Mouse (Mus musculus) hindbrain, embryonic 15.5 days (tissue): ENCODE data around the gene Crygb. TPM values are rescaled to one million over a fixed set of nuclear protein-coding genes. Genes with fewer than 3 reads are reported as not detected.
"Not testable (repeated sequence)": the region's sequence is repeated elsewhere in the genome, so short reads cannot be mapped to it uniquely, and the experiment has no call there.

Source experiments
- ATAC-seq: fragments of 200-750 bp; cut with Nextera tagmentation; 2 replicates; pipeline ENCODE4 v1.8.0; 2017; ENCODE audit warnings: low read depth, moderate number of reproducible peaks, moderate TSS enrichment; ENCODE audit not compliant: low FRiP score
- H3K27ac ChIP-seq: fragments of 300-500 bp; sonication (generic); replicated peaks from 2 replicates; pipeline ENCODE4 v1.5.1; 2015; ENCODE audit warnings: mild to moderate bottlenecking, inconsistent platforms
- H3K27me3 ChIP-seq: fragments of 300-500 bp; sonication (generic); 2 replicates; pipeline ENCODE4 v1.6.1; 2015; ENCODE audit warnings: control low read depth, inconsistent platforms
- H3K36me3 ChIP-seq: fragments of 300-500 bp; sonication (generic); 2 replicates; pipeline ENCODE4 v1.6.1; 2015; ENCODE audit warnings: control low read depth, inconsistent platforms
- H3K4me1 ChIP-seq: fragments of 300-500 bp; sonication (generic); replicated peaks from 2 replicates; pipeline ENCODE4 v1.6.1; 2015; ENCODE audit warnings: control low read depth, inconsistent platforms
- H3K4me2 ChIP-seq: fragments of 300-500 bp; sonication (generic); 2 replicates; pipeline ENCODE4 v1.6.1; 2015; ENCODE audit warnings: moderate library complexity, mild to moderate bottlenecking, inconsistent platforms
- H3K4me3 ChIP-seq: fragments of 300-500 bp; sonication (generic); 2 replicates; pipeline ENCODE4 v1.5.1; 2015; ENCODE audit warnings: mild to moderate bottlenecking, inconsistent platforms
- H3K9ac ChIP-seq: fragments of 300-500 bp; sonication (generic); 2 replicates; pipeline ENCODE4 v1.6.1; 2015; ENCODE audit warnings: inconsistent platforms
- H3K9me3 ChIP-seq: fragments of 300-500 bp; sonication (generic); 2 replicates; pipeline ENCODE4 v1.6.1; 2016; ENCODE audit warnings: control low read depth, inconsistent platforms
- WGBS: fragments of 180-500 bp; shearing (Covaris S2); methylation state at CpG from one replicate; pipeline ENCODE4 v1.1.7; 2015; 5-methylcytosine and 5-hydroxymethylcytosine counted together
- polyA plus RNA-seq: library from polyadenylated mRNA; unstranded; fragments of >200 nt; fragmentation: Nextera tagmentation; extraction: Ambion mirVana; gene quantifications from 2 replicates; pipeline ENCODE4 v1.2.1, GENCODE M21; 2015

Crygb gene
- polyA plus RNA-seq, 1 experiment from 2014 or later = 0.43 TPM

DNA sequence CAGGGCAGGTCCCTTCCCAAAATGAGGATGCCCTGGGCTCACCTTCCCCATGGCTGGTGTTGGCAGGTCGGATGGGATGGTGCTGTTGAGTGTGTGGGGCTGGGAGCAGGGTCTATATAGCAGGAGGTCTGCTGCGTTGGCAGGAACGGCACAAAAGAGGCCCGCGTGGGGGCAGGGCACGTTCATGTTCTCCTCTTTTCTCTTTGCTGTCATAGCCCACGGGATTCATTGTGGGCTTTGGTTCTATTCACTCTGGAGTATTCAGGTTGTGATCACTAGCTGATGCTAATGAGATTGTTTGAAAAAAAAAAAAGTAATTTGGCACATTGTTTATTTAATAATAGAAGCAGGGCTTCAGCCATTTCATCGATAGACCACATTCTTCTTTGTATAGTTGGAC is 18.7 kb downstream of the Crygb start, which contains the start of gene Crygd:
Gene Crygd (minus strand): TSS at position 101 of the 400 bp plus-strand sequence.
- Histone ChIP-seq H3K36me3 (no peaks in the 10 kb centered on the region), H3K27ac (no peak within 1 kb of the TSS), H3K4me2 (no peak within 1 kb of the TSS), H3K4me1 (no peaks in the 10 kb centered on the region), H3K4me3 (no peak within 1 kb of the TSS), H3K9me3 (no peaks in the 10 kb centered on the region), H3K9ac (no peak within 1 kb of the TSS), H3K27me3 (no peaks in the 10 kb centered on the region)
- WGBS = 46% methylated on average over 8 of the region's 8 CpGs
- no peak for ATAC-seq

DNA sequence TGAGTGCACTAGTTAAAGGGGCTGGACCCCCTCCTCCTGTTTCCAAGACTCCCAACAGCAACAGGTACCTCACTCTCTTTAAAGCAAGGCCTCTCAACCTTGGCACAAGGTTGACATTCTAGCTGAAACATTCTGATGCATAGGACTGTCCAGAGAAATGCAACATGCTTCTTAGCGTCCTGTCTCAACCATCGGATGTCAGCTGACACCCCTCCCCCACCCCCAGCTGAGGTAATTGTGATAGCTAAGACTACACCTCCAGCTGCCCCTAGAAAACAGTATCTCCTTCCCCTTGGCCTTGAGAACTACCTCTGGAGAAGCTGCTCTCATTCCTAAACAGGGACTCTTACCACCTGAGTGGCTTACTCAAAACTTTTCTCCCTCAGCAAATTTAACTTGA is 29.9 kb downstream of the Crygb start:
- no peaks in the 10 kb centered on the region for H3K9me3 ChIP-seq
- H3K36me3 ChIP-seq = no peaks in the 10 kb centered on the region
- H3K4me2 ChIP-seq = no peak overlapping the region
- ATAC-seq = no peak
- no peaks in the 10 kb centered on the region for H3K27me3 ChIP-seq
- no peak overlapping the region for H3K4me3 ChIP-seq
- H3K4me1 ChIP-seq = no peaks in the 10 kb centered on the region
- H3K9ac ChIP-seq = no peak overlapping the region
- 32% methylated on average over 2 of the region's 2 CpGs for WGBS
- H3K27ac ChIP-seq = no peak overlapping the region

DNA sequence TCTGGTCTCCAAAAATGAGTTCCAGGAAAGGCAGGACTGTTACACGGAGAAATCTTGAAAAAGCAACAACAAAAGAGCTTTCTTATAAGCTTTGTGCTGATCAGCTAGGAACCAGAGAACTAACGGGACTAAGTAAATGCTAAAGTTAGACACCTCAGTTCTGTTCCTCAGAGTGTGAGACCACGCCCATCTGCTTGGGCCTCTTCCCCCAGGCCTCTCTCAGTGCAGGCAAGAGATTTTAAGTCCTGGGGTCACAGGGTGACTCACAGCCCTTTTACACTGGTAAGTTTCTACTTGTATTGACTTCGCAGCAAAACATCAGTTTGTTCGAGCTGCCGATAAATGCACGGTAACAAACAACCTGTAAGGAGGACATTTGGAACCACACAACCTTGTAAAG is 30.4 kb downstream of the Crygb start:
- ATAC-seq = no peak
- 57% methylated on average over 7 of the region's 7 CpGs for WGBS

DNA sequence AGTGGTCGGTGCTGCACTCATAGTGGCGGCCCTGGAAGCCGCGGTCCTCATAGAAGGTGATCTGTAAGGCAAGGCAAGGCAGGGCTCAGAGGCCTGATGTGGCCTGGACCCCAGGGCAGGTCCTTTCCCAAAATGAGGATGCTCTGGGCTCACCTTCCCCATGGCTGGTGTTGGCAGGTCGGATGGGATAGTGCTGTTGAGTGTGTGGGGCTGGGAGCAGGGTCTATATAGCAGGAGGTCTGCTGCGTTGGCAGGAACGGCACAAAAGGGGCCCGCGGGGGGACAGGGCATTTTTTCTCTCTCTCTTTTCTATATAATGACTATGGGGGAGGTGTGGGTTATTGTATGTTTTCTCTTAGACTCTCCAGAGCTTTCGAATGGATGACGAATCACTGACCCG is 31.1 kb downstream of the Crygb start, which contains the start of gene Cryge:
Gene Cryge (minus strand): TSS at position 198 of the 400 bp plus-strand sequence.
- H3K9ac ChIP-seq, H3K9me3 ChIP-seq, H3K36me3 ChIP-seq, H3K27ac ChIP-seq, H3K4me2 ChIP-seq, ATAC-seq, H3K27me3 ChIP-seq, H3K4me3 ChIP-seq, H3K4me1 ChIP-seq: not testable (repeated sequence)
- WGBS = 39% methylated on average over 11 of the region's 12 CpGs

More for the DNA sequence above, 30.4 kb downstream of the Crygb start:
- Histone ChIP-seq H3K36me3 (no peaks in the 10 kb centered on the region), H3K4me1 (no peaks in the 10 kb centered on the region), H3K27me3 (no peaks in the 10 kb centered on the region), H3K9ac (no peak overlapping the region), H3K4me3 (no peak overlapping the region), H3K4me2 (no peak overlapping the region), H3K27ac (no peak overlapping the region), H3K9me3 (no peaks in the 10 kb centered on the region)

DNA sequence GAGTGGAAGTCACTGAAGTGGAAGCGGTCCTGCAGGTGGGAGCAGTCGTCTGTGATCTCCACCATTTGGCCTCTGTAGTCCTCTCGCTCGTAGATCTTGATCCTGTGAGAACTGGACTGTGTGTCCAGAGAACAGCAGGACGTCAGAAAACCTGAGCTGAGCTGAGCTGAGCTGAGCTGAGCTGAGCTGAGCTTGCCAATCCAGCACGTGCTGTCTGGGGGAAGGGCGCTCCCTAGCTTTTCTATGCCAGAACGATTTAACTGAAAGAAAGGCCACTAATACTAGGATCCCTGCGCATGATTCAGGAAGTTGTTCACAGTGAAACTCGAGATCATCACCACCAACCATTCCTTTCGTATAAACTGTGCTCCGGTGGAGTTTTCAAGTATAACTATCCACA is 33.3 kb downstream of the Crygb start:
- no peaks in the 10 kb centered on the region for H3K9me3 ChIP-seq
- no peaks in the 10 kb centered on the region for H3K27me3 ChIP-seq
- H3K27ac ChIP-seq = no peak overlapping the region
- no peak overlapping the region for H3K4me3 ChIP-seq
- H3K36me3 ChIP-seq = no peaks in the 10 kb centered on the region
- H3K4me2 ChIP-seq = no peak overlapping the region
- WGBS = 64% methylated on average over 12 of the region's 12 CpGs
- no peaks in the 10 kb centered on the region for H3K4me1 ChIP-seq
- ATAC-seq = no peak
- H3K9ac ChIP-seq = no peak overlapping the region

DNA sequence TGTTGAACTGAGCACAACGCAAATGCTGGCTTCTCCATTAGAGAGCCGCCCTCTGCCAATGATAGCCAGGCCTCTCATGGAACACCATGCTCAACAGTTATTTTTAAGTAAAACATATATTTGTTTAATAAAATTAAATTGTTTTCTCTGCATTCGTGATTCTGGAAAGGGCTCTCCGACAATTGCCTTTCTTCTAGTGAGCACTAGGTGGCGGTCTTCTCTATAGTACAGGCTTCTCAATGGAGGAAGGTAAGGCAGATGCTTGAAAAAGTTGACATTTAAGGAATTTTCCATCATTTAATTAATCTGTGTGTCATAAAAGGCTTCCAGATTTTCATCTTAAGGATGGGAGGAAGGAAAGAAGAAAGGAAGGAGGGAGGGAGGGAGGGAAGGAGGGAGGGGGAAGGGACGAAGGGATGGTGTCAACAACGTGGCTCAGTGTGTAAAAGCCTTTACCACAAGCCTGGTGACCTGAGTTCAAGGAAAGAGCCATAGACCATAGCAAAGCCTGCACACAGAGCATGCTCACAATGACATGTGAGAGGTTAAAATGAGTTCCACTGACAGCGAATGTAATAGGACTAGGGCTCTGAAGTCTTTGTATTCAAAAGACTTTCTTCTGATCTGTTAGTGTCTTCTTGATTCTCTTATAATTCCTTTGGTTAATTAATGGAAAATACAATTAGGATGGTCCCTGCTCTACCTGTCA is 35.5 kb downstream of the Crygb start:
- H3K9ac ChIP-seq = no peak overlapping the region
- H3K9me3 ChIP-seq = no peaks in the 10 kb centered on the region
- H3K4me2 ChIP-seq = peak overlapping the region; percentile 23; the same call in 1 of the 2 replicates
- 42% methylated on average over 8 of the region's 8 CpGs for WGBS
- ATAC-seq = no peak
- no peaks in the 10 kb centered on the region for H3K36me3 ChIP-seq
- H3K4me3 ChIP-seq = no peak overlapping the region
- no peaks in the 10 kb centered on the region for H3K27me3 ChIP-seq
- H3K27ac ChIP-seq = no peak overlapping the region
- no peaks in the 10 kb centered on the region for H3K4me1 ChIP-seq

DNA sequence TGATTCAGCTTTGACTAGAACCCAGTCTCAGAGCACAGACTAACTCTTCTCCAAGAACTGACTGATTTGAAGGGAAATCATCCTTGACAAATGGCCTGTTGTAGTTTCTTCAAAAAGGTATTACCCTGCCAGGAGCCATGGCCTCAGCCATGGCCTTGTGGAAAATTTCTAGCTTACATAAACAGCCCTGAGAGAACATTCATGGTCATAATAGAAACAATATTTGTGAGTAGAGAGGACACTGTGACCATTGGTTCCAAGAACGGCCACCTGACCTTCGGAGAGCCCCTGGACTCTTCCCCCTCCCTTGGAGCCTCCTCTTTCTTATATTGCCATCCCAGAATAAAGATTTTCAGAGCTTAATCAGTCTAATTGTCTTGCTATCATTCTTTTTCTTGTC is 38.7 kb downstream of the Crygb start:
- Histone ChIP-seq H3K4me2 (no peak overlapping the region), H3K27me3 (no peaks in the 10 kb centered on the region), H3K36me3 (no peaks in the 10 kb centered on the region), H3K4me3 (no peak overlapping the region), H3K4me1 (no peaks in the 10 kb centered on the region), H3K9ac (no peak overlapping the region), H3K9me3 (no peaks in the 10 kb centered on the region), H3K27ac (no peak overlapping the region)
- 89% methylated on average over 2 of the region's 2 CpGs for WGBS
- ATAC-seq = no peak

DNA sequence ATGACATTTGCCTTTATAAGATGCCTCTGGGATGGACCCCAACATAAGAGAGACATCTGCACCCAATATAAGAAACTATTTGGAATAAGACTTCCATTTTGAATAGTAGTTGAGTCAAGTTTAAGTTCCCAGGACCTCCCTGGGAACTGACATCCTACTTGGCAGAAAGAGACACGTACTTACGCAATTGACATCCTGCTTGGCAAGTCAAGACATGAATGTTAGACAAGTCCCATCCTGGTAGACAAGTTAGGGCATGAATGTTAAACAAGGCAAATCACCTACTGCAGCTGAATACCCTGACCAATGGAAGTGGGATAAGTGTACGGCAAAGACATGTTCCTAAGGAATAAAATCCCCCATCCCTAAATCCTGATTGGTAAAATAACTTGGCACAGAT is 40.3 kb downstream of the Crygb start:
- Histone ChIP-seq H3K4me1 (no peaks in the 10 kb centered on the region), H3K4me3 (no peak overlapping the region), H3K27ac (no peak overlapping the region), H3K36me3 (no peaks in the 10 kb centered on the region), H3K27me3 (no peaks in the 10 kb centered on the region), H3K9ac (no peak overlapping the region), H3K9me3 (no peaks in the 10 kb centered on the region), H3K4me2 (no peak overlapping the region)
- WGBS = 96% methylated on average over 3 of the region's 3 CpGs
- ATAC-seq = no peak

DNA sequence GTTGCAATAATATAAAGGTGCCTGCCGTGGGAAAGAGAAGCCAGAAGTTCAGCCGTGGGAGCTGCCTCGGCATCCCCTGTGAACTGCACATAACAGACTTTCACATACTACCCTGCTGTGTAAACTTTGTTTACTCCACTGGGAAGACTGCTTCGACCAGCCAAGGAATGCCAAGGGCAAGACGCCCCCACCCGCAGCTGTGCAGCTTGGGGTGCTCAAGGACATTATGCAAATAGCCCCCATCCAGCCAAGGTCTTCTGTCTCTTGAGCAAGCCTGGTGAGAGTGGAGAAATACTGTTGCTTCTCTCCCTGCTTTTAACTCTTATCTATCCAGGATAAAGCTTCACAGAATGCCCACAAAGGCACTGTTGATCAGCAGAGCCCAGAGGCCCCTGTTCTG is 41.3 kb downstream of the Crygb start:
- Histone ChIP-seq H3K27ac (no peak overlapping the region), H3K4me2 (no peak overlapping the region), H3K36me3 (no peaks in the 10 kb centered on the region), H3K27me3 (no peaks in the 10 kb centered on the region), H3K9ac (no peak overlapping the region), H3K9me3 (no peaks in the 10 kb centered on the region), H3K4me3 (no peak overlapping the region), H3K4me1 (no peaks in the 10 kb centered on the region)
- 77% methylated on average over 6 of the region's 6 CpGs for WGBS
- no peak for ATAC-seq

DNA sequence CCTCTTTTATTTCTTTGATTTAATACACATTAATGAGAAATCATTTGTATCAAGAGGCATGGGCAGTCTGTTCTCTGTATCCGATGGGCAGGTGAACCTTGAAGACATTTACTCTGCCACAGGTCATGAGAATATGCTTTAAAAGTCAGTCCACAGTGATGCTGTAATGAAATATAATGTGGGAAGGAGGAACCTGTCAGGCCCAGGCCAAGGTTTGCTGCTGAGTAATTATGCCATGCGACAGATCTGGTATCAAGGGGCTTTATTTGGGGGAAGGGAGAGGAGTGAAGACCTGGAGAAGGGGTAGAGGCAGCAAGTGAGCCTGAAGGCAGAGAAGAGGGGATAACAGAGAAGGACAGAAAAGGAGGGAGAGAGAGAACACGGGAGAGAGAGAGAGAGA is 42.4 kb downstream of the Crygb start:
- no peak overlapping the region for H3K27ac ChIP-seq
- no peaks in the 10 kb centered on the region for H3K4me1 ChIP-seq
- H3K9me3 ChIP-seq = no peaks in the 10 kb centered on the region
- H3K27me3 ChIP-seq = no peaks in the 10 kb centered on the region
- ATAC-seq = no peak
- no peak overlapping the region for H3K4me3 ChIP-seq
- H3K36me3 ChIP-seq = no peaks in the 10 kb centered on the region
- 87% methylated on average over 3 of the region's 3 CpGs for WGBS
- H3K9ac ChIP-seq = no peak overlapping the region
- no peak overlapping the region for H3K4me2 ChIP-seq

DNA sequence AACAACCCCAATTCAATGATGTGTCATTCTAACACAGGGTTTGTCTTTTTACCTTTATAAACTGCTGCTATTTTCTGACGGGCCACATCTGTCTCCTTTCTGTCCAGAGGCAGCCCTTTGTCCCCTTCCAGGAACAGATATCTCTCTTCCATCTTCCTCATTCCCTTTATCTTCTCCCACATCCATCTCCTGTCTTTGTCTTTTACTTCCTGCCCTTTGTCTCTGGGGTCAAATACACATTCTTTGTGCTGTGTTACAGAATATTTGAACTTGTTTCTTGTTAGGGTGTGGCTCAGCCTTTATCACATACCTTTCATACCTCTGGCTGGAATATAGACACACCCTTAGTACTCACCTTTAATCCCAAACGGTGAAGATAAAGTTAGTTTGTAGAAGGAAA is 44.5 kb downstream of the Crygb start:
- Histone ChIP-seq H3K4me1 (no peaks in the 10 kb centered on the region), H3K27ac (no peak overlapping the region), H3K36me3 (no peaks in the 10 kb centered on the region), H3K4me3 (no peak overlapping the region), H3K27me3 (no peaks in the 10 kb centered on the region), H3K4me2 (no peak overlapping the region), H3K9me3 (no peaks in the 10 kb centered on the region), H3K9ac (no peak overlapping the region)
- 80% methylated on average over 2 of the region's 2 CpGs for WGBS
- ATAC-seq = no peak

DNA sequence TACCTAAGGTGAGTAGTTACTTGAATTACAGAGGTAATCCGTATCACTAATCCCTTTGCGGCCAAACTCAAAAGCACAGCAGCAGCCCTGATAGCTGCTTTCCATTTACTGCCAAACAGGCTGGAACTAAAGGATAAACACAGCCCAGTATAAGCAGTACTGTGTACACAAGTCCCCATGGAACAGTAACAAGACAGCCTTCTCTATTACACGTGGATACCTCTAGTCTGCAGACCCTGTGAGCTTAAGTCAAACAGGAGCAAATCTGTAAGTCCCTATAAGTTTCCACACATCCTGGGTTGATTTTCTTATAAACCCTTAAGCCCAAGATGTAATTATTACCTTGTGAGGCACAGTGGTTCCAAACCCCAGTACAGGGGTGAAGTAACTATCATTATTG is 46.6 kb downstream of the Crygb start:
- Histone ChIP-seq H3K4me3 (no peak overlapping the region), H3K9ac (no peak overlapping the region), H3K9me3 (no peaks in the 10 kb centered on the region), H3K4me1 (no peaks in the 10 kb centered on the region), H3K27ac (no peak overlapping the region), H3K36me3 (no peaks in the 10 kb centered on the region), H3K27me3 (no peaks in the 10 kb centered on the region), H3K4me2 (no peak overlapping the region)
- 49% methylated on average over 3 of the region's 3 CpGs for WGBS
- ATAC-seq = no peak

DNA sequence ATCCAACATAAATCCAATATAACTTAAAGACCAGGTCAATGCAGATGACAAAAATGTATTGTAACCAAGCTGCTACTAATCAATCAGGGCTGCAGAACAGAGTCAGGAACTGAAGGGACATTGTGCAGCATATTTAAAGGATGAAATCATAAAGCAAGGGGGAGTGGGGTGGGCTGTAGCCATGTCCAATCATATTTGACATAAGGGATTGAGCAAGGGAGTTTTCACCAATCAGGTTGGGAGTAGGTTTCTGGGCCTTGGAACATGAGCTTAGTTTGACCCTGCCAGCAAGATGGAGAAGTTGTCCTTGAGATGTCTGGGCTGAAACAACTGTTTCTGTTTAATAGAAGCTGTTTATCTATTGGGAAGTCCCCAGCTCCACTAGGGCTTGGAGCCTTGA is 49.4 kb downstream of the Crygb start, which contains the start of gene Akr1cl:
Gene Akr1cl (minus strand): TSS at position 119 of the 400 bp plus-strand sequence.
- Histone ChIP-seq H3K36me3 (no peaks in the 10 kb centered on the region), H3K4me1 (no peaks in the 10 kb centered on the region), H3K27ac (no peak within 1 kb of the TSS), H3K27me3 (no peaks in the 10 kb centered on the region), H3K9me3 (no peaks in the 10 kb centered on the region), H3K9ac (no peak within 1 kb of the TSS), H3K4me3 (no peak within 1 kb of the TSS), H3K4me2 (no peak within 1 kb of the TSS)
- no peak for ATAC-seq
